Mouse (Mus musculus) kidney, postnatal 4 days (tissue): Measurements from ENCODE around the gene Scp2.
"Not testable (repeated sequence)": the region's sequence is repeated elsewhere in the genome, so short reads cannot be mapped to it uniquely, and the experiment has no call there.

Source experiments
- DNase-seq, 2 experiments: peaks; one replicate each; pipeline ENCODE4 v3.0.0; 2021; ENCODE audit warnings: mixed read lengths in 2 of 2

Gene Scp2

DNA sequence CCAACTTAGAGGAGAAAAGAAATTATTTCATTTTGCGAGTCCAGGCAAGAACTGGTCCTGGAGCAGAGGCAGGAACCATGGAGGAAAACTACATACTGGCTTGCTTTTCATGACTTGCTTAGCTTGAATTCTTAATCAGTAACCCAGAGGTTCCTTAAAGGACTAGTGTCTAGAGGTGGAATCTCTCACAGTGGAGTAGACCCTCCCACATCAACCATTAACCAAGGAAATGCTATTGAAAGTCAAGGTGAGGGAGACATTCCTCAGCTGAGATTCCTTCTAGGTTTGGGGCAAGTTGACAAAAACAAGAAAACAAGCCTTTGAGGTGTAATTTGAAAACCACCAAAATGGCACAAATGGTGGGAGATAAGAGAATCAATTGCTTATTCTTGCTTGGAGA is at the start of gene Scp2:
Scp2 (minus strand) TSS at position 119 of the 400 bp plus-strand sequence.
- DNase-seq, result no peak

DNA sequence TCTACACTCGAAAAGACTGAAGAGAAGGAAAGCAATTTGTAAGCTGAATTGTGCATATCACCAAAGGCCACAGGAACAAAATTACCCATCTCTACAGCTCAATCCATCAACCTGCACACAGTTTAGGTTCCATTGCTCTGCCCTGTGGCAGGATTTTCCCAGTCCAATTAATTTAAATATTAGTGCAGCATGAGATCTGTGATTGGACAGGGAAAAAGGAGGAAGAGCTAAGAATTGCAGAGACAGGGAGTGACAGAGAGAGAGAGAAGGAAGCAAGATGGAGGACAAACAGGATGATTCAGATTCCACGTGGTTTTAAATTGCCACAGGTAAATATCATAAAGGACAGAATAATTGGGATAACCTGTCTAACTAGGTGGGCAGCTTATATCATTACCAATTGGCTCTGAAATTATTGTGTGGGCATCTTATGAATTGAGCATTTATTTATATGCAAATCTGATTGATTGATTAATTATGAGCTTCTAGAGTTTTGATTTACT is 48.1 kb upstream of the Scp2 start:
- DNase-seq, result no peak

DNA sequence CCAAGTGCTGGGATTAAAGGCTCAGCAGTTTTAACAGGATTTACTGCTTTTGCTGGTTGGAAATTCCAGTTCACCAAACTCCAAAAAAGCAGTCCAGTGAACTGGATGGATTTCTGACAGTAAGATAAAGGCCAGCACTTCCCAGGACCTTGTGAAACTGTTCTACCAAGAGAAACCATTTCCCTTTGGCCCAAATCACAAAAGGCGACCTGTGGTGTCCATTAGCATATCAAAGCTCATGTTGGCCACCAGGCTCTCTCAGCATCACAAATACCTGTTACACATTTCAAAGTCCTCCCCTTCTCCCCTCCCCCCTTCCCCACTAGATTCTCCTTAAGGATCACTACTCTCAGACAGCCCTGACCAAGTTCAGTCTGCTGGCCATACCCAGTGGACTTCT is 37.5 kb upstream of the Scp2 start:
- no peak for DNase-seq

DNA sequence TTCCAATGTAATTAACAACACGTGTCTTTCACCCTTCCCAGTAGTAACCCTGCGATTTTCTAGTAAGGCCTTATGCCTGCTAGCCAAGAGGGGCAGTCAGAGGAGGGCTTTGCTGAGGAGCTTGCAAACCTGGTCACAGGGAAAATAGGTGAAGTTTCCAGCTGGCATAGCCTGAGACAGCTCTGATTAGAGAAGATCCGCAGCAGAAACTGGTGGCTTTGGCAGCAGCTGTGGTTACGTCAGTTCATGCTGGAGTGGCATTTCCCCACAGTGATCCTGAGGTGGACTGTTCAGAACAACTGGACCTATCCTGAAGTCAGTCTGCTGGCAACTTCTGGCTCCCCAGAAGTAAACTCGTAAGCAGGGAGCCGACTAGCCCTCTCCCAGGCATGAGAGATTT is 23.3 kb upstream of the Scp2 start:
- no peak for DNase-seq

DNA sequence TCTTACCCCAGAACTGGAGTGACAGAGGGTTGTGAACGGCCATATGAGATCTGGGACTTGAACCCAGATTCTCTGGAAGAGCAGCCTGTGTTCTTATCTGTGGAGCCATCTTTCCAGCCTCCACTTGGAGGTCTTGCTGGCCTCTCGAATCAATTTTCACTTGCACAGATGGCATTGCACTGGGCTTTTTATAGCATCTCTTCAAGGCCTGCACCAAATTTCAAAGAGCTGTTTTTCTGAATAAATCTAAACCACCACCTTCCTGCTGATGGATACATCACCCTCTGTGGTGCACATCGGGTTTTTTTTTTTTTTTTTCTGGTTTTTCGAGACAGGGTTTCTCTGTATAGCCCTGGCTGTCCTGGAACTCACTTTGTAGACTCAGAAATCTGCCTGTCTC is 22.1 kb upstream of the Scp2 start:
- DNase-seq, result no peak

DNA sequence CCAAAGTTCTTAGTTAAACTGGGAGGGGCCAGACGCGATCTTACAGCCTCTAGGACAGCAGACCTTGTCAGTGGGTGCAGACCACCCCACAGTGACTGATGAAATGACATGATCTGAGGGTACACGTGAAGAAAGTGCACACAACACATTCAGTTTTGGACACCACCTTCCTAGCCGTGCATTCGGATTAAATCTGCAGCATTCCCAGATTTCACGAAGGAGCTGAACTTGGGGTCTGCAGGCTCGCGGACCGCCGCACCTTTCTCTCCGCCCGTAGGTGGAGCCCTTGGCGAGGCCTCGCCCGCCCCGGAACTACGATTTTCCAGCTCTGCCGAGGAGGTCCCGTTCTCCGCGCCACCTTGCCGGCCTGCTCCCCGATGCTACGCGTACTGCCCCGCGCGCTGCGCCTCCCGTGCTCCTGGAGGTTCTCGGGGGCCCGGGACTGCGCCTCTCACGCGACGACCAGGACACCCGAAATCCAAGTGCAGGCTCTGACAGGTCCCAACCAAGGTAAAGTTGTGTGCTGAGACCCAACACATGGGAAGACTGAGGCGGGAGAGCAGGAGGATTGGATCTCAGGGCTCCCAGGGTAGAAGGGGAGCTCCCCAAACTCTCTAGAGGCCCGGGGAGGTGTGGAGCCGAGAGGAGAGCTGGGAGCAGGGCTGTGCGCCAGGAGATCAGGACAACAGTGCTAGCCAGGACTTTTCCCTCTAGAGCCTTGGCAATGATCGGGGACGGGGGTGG is 20.5 kb upstream of the Scp2 start, which contains the start of gene Echdc2:
Echdc2 (plus strand) TSS at position 286 of the 744 bp plus-strand sequence.
- DNase-seq, result peak; percentile 71 to 79

DNA sequence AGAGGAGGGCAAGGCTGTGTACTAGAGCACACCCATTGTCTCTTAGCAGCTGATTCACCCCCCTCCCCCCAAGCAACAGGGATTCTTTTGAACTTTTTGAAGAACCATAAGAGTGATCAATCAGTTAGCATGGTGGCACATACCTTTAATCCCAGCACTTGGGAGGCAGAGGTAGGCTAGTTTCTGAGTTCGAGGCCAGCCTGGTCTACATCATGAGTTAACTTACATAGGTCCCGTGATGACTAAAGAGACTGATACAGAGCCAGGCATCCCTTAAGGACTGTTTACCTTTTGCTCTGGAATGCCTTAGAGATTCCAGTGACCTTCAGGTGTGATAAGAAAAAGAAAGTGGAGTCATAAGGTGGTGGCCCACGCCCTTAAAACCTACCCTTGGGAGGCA is 18.5 kb upstream of the Scp2 start:
- DNase-seq, result no peak

DNA sequence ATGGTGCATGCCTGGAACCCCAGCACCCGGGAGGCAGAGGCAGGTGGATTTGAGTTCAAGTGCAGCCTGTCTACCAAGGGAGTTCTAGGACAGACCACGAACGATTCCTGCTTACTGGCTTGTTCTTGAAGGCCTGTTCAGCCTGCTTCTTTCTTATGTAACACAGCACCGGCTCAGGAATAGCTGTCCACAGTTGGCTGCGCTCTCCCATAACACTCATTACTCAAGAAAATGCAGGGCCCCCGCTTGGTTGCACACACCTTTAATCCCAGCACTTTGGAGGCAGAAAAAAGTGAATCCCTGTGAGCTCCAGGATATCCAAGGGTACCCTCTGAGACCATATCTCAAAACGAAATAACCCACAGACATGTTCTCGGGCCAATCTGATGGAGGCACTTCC is 17.1 kb upstream of the Scp2 start:
- no peak for DNase-seq

DNA sequence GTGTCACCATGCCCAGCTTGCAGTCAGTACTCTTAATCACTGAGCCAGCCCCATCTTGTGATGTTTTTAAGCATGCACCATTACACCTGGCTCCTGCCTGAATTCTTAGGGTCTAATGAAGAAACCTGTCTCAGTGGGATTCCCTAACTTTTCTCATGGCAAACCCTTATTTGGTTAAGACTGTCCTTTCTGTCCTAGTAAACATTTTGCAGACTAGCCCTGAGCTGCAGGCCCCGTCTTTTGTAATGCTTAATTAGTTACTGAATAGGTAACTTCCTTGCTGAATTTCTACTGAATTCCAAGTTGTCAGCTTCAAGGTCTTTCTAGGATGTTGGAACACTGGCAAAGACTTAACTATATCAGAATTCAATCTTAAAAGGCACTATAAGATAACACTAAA is 10.3 kb upstream of the Scp2 start:
- not testable (repeated sequence) for DNase-seq

DNA sequence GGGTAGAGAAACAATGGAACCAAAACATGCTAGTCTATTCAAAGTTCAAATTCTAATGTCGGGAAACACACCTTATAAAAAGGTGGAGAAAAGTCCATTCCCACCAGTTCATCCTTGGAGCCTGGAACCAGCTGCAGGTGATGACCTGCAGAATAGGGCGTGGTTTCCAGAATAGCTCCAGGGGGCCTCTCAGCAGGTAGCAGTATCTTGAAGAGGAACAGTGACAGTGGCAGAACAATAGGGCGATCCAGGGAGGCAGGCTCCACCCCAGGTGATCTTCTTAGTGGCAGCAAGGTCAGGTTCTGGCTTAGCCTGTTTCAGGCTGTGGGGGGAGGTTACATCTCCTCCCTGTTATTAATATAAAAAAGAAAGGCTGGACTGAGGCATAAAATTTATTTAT is 756 bp upstream of the Scp2 start:
- DNase-seq, result not testable (repeated sequence)

DNA sequence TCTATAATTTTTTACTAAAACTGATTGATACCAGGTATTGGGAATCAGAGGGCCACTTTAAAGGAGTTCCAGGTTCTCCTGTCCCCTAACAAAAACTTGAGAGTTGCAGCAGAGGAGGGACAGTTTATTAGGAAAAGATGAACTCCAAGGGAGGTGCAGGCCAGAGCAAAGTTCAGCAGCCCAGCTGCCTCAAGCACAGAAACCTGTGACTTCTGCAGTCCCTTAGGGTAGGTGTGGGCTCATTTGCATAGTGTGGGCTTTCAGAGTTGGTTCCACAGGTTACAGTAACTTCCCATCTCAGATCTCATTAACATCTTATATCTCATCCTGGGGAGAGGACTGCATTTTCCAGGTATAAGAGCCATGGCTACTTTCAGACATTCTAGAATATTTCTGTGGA is 1.0 kb downstream of the Scp2 start:
- peak; percentile 11 to 27 for DNase-seq

DNA sequence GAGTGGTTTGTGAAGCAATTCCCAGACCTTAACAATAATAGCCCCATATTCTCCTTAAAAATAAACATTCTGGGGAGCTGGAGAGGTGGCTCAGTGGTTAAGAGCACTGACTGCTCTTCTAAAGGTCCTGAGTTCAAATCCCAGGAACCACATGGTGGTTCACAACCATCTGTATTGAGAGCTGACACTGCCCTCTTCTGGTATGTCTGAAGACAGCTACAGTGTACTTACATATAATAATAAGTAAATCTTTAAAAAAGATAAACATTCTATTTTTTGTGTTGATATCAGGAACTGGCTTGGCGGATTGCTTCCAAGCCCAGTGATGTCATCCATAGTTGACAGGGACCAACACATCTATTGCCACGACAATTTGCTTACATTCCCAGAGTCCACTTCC is 1.6 kb downstream of the Scp2 start:
- DNase-seq, result not testable (repeated sequence)

DNA sequence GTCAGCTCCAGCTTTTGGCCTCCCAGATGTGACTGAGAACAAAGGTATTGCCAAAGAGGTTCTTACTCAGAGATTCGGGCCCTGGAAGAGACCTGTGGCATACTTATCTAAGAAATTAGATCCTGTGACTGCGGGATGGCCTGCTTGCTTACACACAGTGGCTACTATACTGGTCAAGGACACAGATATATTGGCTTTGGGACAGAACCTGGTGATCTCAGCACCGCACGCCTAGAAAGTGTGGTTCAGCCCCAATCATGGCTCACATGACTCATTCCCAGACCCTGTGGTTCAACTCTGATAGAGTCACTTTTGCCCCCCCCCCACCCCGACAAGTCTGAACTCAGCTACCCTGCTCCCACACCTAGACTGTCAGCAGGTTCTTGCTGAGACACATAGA is 7.9 kb downstream of the Scp2 start:
- DNase-seq, result no peak

DNA sequence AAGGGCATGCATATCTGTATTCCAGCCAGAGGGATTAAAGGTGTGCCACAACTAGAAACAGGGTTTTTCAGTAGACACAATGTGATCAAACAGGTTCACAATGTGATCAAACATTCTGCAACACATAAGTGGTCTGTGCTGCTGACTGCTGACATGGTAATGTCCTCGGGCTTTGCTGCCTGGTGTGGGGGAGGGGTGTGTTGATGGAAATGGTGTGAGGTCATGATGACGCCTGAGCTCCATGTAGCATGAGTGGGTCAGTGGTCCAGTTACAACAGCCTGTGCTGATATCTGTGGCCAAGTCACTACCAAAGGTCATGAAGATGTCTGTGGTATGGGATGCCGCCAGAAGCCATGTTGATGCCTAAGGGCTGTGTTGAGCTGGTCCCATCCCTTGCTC is 14.3 kb downstream of the Scp2 start:
- no peak for DNase-seq

DNA sequence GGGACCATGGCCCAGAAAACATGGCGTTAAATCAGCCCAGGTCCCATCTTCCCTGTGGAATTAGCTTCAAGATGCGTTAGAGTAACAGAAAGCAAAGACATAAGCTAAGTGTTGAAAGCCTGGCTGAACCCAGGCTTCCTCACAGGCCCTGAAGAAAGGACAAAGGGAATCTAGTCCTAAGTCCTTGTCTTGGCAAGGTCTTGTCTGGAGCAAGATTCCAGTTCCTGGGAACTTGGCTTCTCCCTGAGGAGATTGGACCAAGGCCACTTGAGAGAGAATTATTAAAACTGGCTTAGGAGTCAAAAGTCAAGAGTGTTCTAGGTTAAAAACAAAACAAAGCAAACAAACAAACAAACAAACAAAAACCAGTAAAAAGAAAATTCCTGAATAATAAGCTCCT is 16.5 kb downstream of the Scp2 start:
- DNase-seq, result no peak

DNA sequence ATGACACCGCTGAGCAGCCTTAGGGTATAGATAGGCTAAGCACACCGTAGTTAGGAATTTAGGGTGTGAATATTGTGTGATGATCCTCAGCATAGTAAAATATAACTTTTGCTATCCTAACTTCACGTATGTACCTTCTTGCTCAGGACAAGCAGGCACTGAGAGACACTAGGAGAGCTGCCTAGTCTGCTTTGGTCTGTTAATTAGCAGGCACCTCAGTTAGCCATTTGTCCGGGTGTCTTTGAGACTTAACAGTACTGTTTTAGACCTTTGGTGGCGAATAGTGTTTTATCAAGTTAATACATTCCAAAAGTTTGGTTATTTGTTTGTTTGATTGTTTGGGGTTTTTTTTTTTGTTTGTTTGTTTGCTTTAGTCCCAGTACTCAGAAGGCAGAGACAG is 17.3 kb downstream of the Scp2 start:
- DNase-seq, result no peak

DNA sequence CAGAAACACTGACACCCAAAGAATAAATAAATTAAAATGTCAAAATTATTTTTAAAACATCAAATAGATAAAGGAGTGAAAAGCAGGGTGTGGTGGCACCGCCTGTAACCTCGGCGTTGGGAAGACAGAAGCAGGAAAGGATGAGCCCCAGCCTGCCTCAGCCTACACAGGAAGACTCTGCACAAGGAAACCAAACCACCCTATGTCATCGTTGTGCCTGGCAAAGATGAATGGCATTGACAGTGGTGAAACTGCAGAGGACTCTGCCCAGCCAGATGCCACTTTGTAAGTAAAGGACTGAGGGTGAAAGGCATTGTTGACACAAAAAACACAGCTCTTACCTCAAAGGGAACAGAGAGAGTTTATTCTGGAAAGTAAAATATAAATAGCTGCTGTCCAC is 18.5 kb downstream of the Scp2 start:
- no peak for DNase-seq

DNA sequence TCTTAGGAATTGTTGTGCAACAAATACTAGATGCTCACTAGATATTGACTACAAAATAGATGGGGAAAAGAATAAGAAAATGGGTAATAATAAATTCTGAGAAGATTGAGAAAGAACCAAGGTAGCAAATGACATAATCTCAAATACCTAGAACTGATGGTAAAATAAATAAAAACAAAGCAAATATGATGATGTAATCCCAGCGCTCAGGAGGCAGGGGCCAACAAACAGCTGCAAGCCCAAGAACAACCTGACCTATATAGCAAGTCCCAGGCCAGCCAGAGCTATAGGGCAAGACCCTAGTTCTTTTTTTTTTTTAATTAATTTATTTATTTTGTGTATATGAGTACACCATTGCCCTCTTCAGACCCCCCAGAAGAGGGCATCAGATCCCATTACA is 20.7 kb downstream of the Scp2 start:
- DNase-seq, result no peak

DNA sequence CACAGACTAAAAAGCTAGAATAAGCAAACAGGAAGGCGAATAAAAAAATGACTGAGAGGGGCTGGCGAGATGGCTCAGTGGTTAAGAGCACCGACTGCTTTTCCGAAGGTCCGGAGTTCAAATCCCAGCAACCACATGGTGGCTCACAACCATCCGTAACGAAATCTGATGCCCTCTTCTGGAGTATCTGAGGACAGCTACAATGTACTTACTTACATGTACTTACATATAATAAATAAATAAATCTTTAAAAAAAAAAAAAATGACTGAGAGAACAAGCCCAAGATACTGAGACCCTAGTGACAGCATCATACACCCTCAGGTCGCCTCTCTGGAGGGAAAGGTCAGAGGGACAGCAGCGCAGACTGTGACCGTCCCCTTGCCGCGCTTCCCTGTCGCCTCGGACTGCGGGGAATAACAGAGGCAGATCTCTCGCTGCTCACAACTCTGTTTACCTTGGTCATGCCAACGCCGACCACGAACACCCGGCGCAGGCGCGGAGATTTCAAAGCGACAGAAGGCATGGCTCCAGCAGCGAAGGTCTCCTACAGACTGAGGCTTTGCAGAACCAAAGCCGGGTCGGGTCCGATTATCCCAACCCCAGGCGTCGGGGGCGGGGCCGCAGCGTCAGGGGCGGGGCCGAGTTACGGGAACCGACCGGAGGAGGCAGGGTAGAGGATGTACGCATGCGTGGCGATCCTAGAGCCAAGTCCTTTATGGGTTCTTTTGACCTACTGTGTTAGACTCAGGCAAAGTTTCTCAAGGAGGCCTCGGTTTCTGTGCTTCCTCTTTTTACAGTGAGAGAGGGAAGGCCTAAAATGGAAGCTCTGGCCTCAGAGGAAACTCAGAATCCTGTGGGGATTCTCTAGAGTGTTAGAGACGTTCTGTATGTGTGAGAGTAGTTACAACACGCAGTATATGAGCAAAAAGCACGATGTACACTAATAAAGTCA is 26.6 kb downstream of the Scp2 start:
- DNase-seq, result peak; percentile 96

DNA sequence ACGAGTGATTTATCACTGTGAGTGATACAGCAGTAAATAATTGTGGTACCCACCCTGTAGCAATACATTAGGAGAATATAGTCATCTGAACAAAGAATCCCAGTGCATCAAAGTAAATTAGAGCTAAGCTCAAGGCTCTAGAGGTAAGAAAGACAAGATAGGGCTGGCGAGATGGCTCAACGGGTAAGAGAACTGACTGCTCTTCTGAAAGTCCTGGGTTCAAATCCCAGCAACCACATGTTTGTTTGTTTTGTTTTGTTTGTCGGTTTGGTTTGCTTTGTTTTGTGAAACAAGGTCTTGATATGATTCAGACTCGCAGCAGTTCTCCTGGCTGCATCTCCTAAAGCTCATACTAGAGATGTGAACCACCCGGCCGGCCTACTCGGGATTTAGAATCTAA is 27.3 kb downstream of the Scp2 start:
- DNase-seq, result peak; percentile 16 to 43

DNA sequence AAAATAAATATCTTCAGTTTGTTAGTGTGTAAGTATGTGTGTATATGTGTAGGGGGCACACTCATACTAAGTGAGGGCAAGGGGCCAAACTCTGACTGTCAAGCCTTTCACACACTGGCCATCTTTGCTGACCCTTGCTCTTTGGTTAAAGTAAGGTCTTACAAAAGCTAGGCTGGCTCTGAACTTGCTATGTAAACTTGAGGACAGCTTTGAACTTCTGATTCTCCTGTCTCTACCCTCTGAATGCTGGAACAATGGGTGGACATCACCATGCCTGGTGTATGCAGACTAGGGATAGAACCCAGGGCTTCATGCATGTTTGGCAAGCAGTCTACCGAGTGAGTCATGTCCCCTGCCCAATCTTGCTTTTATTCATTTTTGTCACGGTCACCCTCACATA is 28.3 kb downstream of the Scp2 start:
- no peak for DNase-seq

DNA sequence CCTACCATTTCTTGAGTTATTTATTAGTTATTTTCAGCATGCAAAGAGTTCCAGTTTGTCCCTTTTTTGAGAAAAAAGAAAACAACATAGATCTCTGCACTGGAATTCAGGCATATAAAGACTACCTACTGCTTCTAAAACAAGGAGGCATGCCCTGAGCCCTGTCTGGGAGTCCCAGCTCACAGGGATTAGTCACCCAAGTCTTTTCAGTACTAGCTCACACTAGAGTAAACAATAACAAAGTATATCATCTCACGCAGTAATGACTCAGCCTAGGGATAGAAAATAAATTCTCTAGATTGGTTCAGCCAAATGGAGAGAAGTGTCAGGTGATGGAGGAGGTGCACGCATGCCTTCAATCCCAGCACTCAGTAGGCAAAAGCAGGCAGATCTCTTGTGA is 34.1 kb downstream of the Scp2 start:
- no peak for DNase-seq

DNA sequence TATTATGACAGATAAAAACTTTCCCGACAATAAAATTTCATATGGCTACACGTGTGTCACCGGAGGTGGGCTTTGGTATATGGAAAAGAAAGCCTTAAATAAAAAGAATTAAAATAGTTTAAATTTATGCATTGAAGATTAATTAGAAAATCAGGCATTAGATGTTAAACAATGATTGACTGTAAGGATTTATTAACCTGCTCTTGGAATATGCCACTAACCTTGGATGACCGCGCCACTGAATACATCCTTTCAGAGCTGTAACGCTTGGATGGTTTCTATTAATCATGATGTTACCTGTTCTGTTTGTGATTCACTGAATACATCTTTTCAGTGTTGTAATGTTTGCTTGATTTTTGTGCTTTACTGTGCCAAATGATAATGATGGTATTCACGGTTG is 35.1 kb downstream of the Scp2 start:
- DNase-seq, result no peak

DNA sequence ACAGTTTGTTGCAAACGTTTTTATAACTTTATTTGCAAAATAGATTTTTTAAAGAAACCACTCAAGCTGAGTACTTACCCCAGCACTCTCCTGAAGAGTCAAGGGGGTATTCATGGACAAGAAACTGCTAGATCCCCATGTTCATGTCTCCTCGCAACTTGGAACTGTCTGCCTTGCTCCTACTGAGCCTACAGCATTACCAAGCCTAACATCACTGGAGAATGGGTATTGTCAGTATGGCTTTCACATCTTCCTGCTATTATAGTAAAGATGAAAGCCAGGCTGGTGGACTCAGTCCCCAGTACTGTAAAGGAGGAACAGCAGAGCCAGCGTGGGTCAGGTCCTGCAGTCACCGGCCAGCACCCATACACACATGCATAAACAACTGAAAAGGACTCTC is 48.5 kb downstream of the Scp2 start, which contains the start of gene Podn:
Podn (minus strand) TSS at position 101 of the 400 bp plus-strand sequence.
- DNase-seq, result no peak
